Mouse (Mus musculus) brain, embryonic 14.5 days (tissue): ENCODE measurements at regions not wholly inside any gene's neighbourhood (a gene's known extent, or its start where the extent isn't known, plus 50 kb on each side); places are given as distances from the start of the nearest gene placed in this dataset.

Experiments used
- CTCF ChIP-seq: fragments of 200-500 bp; IDR thresholded peaks from 2 replicates; pipeline ENCODE4 v1.5.1; 2012; ENCODE audit warnings: inconsistent platforms, mild to moderate bottlenecking, moderate library complexity, borderline replicate concordance; ENCODE audit not compliant: insufficient read depth, insufficient read length; ENCODE audit errors: extremely low read depth
- POLR2A ChIP-seq: fragments of 200-500 bp; IDR thresholded peaks from 2 replicates; pipeline ENCODE4 v1.6.1; 2012; ENCODE audit warnings: mild to moderate bottlenecking, inconsistent platforms, borderline replicate concordance; ENCODE audit not compliant: poor library complexity, insufficient read depth, insufficient read length, severe bottlenecking; ENCODE audit errors: extremely low read depth

- TF ChIP-seq CTCF: no peak
- TF ChIP-seq POLR2A: no peak
Measured at GRCm38 (mm10) chr2:148338308-148338768, 56.8 kb upstream of the Sstr4 start.
